Mouse (Mus musculus) embryo, embryonic 10.5 days (tissue): ENCODE measurements around the gene Kat7.
A peak's percentile ranks its signal among the peaks of the same experiment; 100 is the strongest.

Experiments
- DNase-seq: peaks from one replicate; pipeline ENCODE4 v3.0.0-alpha.2; 2015; ENCODE audit warnings: low spot score

Kat7 gene

GRCm38 (mm10) chr11:95231688-95232328 is 78.2 kb downstream of the Kat7 start:
- peak; percentile 79 for DNase-seq

GRCm38 (mm10) chr11:95227467-95227866 is 82.6 kb downstream of the Kat7 start:
- DNase-seq = no peak

DNA sequence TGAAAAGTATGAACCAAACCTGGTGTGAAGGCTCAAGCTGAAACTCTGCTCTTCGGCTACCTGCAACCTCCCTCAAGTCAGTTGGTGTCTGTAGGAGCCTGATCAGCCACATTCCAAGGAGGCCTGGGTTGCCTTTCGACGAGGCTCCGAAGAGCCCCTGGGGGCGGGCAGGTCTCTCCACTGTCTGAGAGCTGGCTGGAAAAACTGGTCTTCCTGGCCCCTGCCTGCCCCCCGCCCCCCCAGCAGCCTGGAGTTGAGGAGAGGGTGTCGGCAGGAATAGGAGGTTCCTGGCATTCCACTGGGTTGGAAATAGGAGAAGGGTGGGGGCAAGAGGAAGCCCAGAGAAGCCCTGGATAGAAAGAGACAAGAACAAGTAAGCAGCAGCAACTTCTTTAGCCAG is 84.6 kb downstream of the Kat7 start:
- no peak for DNase-seq
